Comparison of ENCODE assay signal across 13 mouse cellular contexts in genomic region chr2:73925539-73925938, GRCm38 (mm10). TPM values are rescaled to one million over a fixed set of nuclear protein-coding genes. Genes with fewer than 3 reads are reported as not detected.
DNase-seq lines count a peak whose midpoint lies in the region; ATAC-seq and TF ChIP-seq lines count a peak whose summit lies in the region.
"Had no signal": no experiment of that assay in that cellular context is flagged by ENCODE, and none has a peak within 500 bp of the region (broad histone marks: within the 10 kb centered on the region; RNA-seq: fewer than 3 reads in every experiment).

No protein-coding gene starts in this region.

- no peak for DNase-seq in forebrain, postnatal 0 days
- DNase-seq in kidney, adult 11 months, result no peak
- peak; percentile 13 for DNase-seq in midbrain, embryonic 14.5 days
- no peak for DNase-seq in midbrain, embryonic 10.5 days (ENCODE audit: low spot score)
- no peak for DNase-seq in urinary bladder, postnatal 10 days (ENCODE audit: low spot score)

- no peak overlapping the region for H3K4me3 ChIP-seq in forebrain, postnatal 0 days (ENCODE audit: low read depth, low read length)
- H3K4me3 ChIP-seq in forebrain, embryonic 13.5 days, result no peak overlapping the region
- no peak overlapping the region for H3K4me3 ChIP-seq in kidney, embryonic 16.5 days (ENCODE audit: low read length)
- no peak overlapping the region for H3K4me3 ChIP-seq in midbrain, embryonic 14.5 days (replicated peaks; ENCODE audit: low read depth, low read length)
- H3K4me3 ChIP-seq in midbrain, embryonic 10.5 days, result no peak overlapping the region
- H3K4me3 ChIP-seq: embryonic facial prominence, embryonic 15.5 days; heart, embryonic 12.5 days; hindbrain, embryonic 13.5 days; left cerebral cortex, adult 2 months; megakaryocyte, embryonic 14.5 days had no signal

- H3K4me2 ChIP-seq in forebrain, postnatal 0 days (ENCODE audit: low read depth), result no peak overlapping the region
- no peak overlapping the region for H3K4me2 ChIP-seq in forebrain, embryonic 13.5 days
- no peak overlapping the region for H3K4me2 ChIP-seq in kidney, embryonic 16.5 days (replicated peaks; ENCODE audit: low read depth, low read length)
- no peak overlapping the region for H3K4me2 ChIP-seq in midbrain, embryonic 14.5 days (ENCODE audit: low read length)
- H3K4me2 ChIP-seq: embryonic facial prominence, embryonic 15.5 days; heart, embryonic 12.5 days; hindbrain, embryonic 13.5 days had no signal

- H3K27me3 ChIP-seq in forebrain, postnatal 0 days (ENCODE audit: insufficient read depth, low read length), result no peaks in the 10 kb centered on the region
- 0 out of 2 replicates have a peak, but pooled peaks cover 4% of the 10 kb centered on the region for H3K27me3 ChIP-seq in forebrain, embryonic 13.5 days
- no peaks in the 10 kb centered on the region for H3K27me3 ChIP-seq in kidney, embryonic 16.5 days (ENCODE audit: insufficient read depth, low read length)
- no peaks in the 10 kb centered on the region for H3K27me3 ChIP-seq in midbrain, embryonic 14.5 days (ENCODE audit: control insufficient read depth, insufficient read depth, low read length)
- no peaks in the 10 kb centered on the region for H3K27me3 ChIP-seq in midbrain, embryonic 10.5 days (ENCODE audit: low read depth, poor library complexity, severe bottlenecking)
- H3K27me3 ChIP-seq: embryonic facial prominence, embryonic 15.5 days; heart, embryonic 12.5 days; hindbrain, embryonic 13.5 days had no signal

- peak; percentile 63; the same call in 1 of the 2 replicates for ATAC-seq in forebrain, postnatal 0 days
- ATAC-seq in forebrain, embryonic 13.5 days, result no peak
- ATAC-seq in kidney, embryonic 16.5 days (ENCODE audit: low FRiP score, low TSS enrichment), result peak; percentile 70; the same call in 1 of the 2 replicates
- no peak for ATAC-seq in midbrain, embryonic 14.5 days (ENCODE audit: low FRiP score, low TSS enrichment)

- 62% methylated on average over 3 of the region's 3 CpGs for WGBS in forebrain, postnatal 0 days
- WGBS in forebrain, embryonic 13.5 days, result 71% methylated on average over 3 of the region's 3 CpGs
- 60% methylated on average over 3 of the region's 3 CpGs for WGBS in kidney, embryonic 16.5 days
- WGBS in midbrain, embryonic 14.5 days, result 79% methylated on average over 3 of the region's 3 CpGs
- WGBS in midbrain, embryonic 10.5 days, result 79% methylated on average over 3 of the region's 3 CpGs

- TF ChIP-seq CTCF in forebrain, postnatal 0 days (IDR thresholded peaks at IDR 0.05; ENCODE audit: low read depth), result 0 out of 2 replicates have a peak, but pooled peaks have one; percentile 11

- no peaks in the 10 kb centered on the region for H3K36me3 ChIP-seq in forebrain, postnatal 0 days (ENCODE audit: insufficient read depth)
- H3K36me3 ChIP-seq in forebrain, embryonic 13.5 days (ENCODE audit: poor library complexity, severe bottlenecking), result no peaks in the 10 kb centered on the region
- H3K36me3 ChIP-seq in kidney, embryonic 16.5 days (ENCODE audit: insufficient read depth, low read length), result no peaks in the 10 kb centered on the region
- no peaks in the 10 kb centered on the region for H3K36me3 ChIP-seq in midbrain, embryonic 14.5 days (ENCODE audit: control insufficient read depth, insufficient read depth, low read length)
- no peaks in the 10 kb centered on the region for H3K36me3 ChIP-seq in midbrain, embryonic 10.5 days
- H3K36me3 ChIP-seq: embryonic facial prominence, embryonic 15.5 days; heart, embryonic 12.5 days; hindbrain, embryonic 13.5 days had no signal

- H3K9ac ChIP-seq in forebrain, postnatal 0 days, result no peak overlapping the region
- H3K9ac ChIP-seq in forebrain, embryonic 13.5 days, result no peak overlapping the region
- H3K9ac ChIP-seq in kidney, embryonic 16.5 days (replicated peaks; ENCODE audit: low read length), result no peak overlapping the region
- H3K9ac ChIP-seq in midbrain, embryonic 14.5 days (replicated peaks; ENCODE audit: low read length), result no peak overlapping the region
- H3K9ac ChIP-seq: embryonic facial prominence, embryonic 15.5 days; heart, embryonic 12.5 days; hindbrain, embryonic 13.5 days had no signal

- no peak overlapping the region for H3K27ac ChIP-seq in forebrain, postnatal 0 days (ENCODE audit: low read depth, low read length)
- H3K27ac ChIP-seq in forebrain, embryonic 13.5 days, result no peak overlapping the region
- no peak overlapping the region for H3K27ac ChIP-seq in kidney, embryonic 16.5 days (ENCODE audit: low read length)
- H3K27ac ChIP-seq in midbrain, embryonic 14.5 days (replicated peaks; ENCODE audit: low read depth, low read length), result no peak overlapping the region
- no peak overlapping the region for H3K27ac ChIP-seq in midbrain, embryonic 10.5 days (replicated peaks)
- H3K27ac ChIP-seq: embryonic facial prominence, embryonic 15.5 days; hindbrain, embryonic 13.5 days; kidney, postnatal 0 days; left cerebral cortex, adult 2 months had no signal

- H3K9me3 ChIP-seq in forebrain, postnatal 0 days (ENCODE audit: low read length), result no peaks in the 10 kb centered on the region
- H3K9me3 ChIP-seq in forebrain, embryonic 13.5 days (replicated peaks), result 0 out of 2 replicates have a peak, but pooled peaks cover 6% of the 10 kb centered on the region
- no peaks in the 10 kb centered on the region for H3K9me3 ChIP-seq in kidney, embryonic 16.5 days (ENCODE audit: low read length)
- no peaks in the 10 kb centered on the region for H3K9me3 ChIP-seq in midbrain, embryonic 14.5 days (ENCODE audit: control insufficient read depth, low read length)
- no peaks in the 10 kb centered on the region for H3K9me3 ChIP-seq in midbrain, embryonic 10.5 days (replicated peaks)
- H3K9me3 ChIP-seq: embryonic facial prominence, embryonic 15.5 days; hindbrain, embryonic 13.5 days had no signal

- no peaks in the 10 kb centered on the region for H3K4me1 ChIP-seq in forebrain, postnatal 0 days (ENCODE audit: insufficient read depth)
- H3K4me1 ChIP-seq in forebrain, embryonic 13.5 days, result no peaks in the 10 kb centered on the region
- no peaks in the 10 kb centered on the region for H3K4me1 ChIP-seq in kidney, embryonic 16.5 days (ENCODE audit: insufficient read depth, low read length)
- no peaks in the 10 kb centered on the region for H3K4me1 ChIP-seq in midbrain, embryonic 14.5 days (ENCODE audit: control insufficient read depth, insufficient read depth, low read length)
- H3K4me1 ChIP-seq in midbrain, embryonic 10.5 days, result no peaks in the 10 kb centered on the region
- H3K4me1 ChIP-seq: heart, embryonic 12.5 days; hindbrain, embryonic 13.5 days; megakaryocyte, embryonic 14.5 days had no signal

RNA-seq across cellular contexts. Expression of gene Atp5g3, which starts 14.4 kb away (rescaled TPM):
- 301 and 309 TPM in 2 replicates for total RNA-seq in forebrain, postnatal 0 days (2014; rRNA removed)
- polyA plus RNA-seq in forebrain, postnatal 0 days (2015; fragmentation: Nextera tagmentation; extraction: Ambion mirVana), result 1,154 and 1,215 TPM in 2 replicates
- polyA plus RNA-seq in forebrain, embryonic 13.5 days (2015; fragmentation: Nextera tagmentation; extraction: Ambion mirVana), result 975 and 989 TPM in 2 replicates
- 1,452 and 1,475 TPM in 2 replicates for polyA plus RNA-seq in kidney, embryonic 16.5 days (2015; fragmentation: Nextera tagmentation; extraction: Ambion mirVana)
- 1,023 and 1,183 TPM in 2 replicates for polyA plus RNA-seq in midbrain, embryonic 14.5 days (2014; fragmentation: Nextera tagmentation; extraction: Ambion mirVana)
- polyA plus RNA-seq in midbrain, embryonic 10.5 days (2016; fragmentation: Nextera tagmentation; extraction: Ambion mirVana), result 839 and 936 TPM in 2 replicates

RNA-seq across cellular contexts. Expression of gene Atf2, which starts 33.1 kb away (rescaled TPM):
- 73.9 and 109 TPM in 2 replicates for total RNA-seq in forebrain, postnatal 0 days (2014; rRNA removed)
- polyA plus RNA-seq in forebrain, postnatal 0 days (2015; fragmentation: Nextera tagmentation; extraction: Ambion mirVana), result 37.2 and 88.2 TPM in 2 replicates
- 99.9 and 103 TPM in 2 replicates for polyA plus RNA-seq in forebrain, embryonic 13.5 days (2015; fragmentation: Nextera tagmentation; extraction: Ambion mirVana)
- polyA plus RNA-seq in kidney, embryonic 16.5 days (2015; fragmentation: Nextera tagmentation; extraction: Ambion mirVana), result 66.9 and 75.0 TPM in 2 replicates
- polyA plus RNA-seq in midbrain, embryonic 14.5 days (2014; fragmentation: Nextera tagmentation; extraction: Ambion mirVana), result 101 and 122 TPM in 2 replicates
- polyA plus RNA-seq in midbrain, embryonic 10.5 days (2016; fragmentation: Nextera tagmentation; extraction: Ambion mirVana), result 85.5 and 89.4 TPM in 2 replicates

Comparison
In these comparisons a context has a peak if more than half of its experiments do, and no peak if none do; other contexts are left out.
1. ATAC-seq: peak in forebrain, postnatal 0 days (single experiment) and kidney, embryonic 16.5 days (single experiment); none in forebrain, embryonic 13.5 days (single experiment) and midbrain, embryonic 14.5 days (single experiment).